Mouse (Mus musculus): Measurements from ENCODE around the gene Rusc2.

DNA sequence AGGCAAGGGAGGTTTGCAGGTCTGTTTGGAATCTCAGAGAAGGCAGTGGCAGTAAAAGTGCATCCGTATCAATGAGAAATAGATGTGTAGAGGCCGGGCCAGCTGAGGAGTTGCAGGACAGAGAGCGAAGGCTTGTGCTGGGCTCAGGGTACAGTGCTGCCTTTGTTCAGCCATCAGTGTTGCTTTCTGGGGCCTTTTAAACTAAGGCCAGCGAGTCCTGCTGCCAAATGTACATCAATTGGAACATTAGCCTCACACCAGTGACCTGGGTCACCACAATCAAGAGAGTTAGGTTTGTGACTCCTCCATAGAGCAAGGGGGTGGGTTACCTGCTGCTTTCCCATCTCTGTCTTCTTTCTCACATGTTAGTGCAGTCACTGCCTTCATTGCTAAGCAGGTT lies 16.2 kb downstream of the Rusc2 start:
- TF ChIP-seq TAL1 (IDR thresholded peaks at IDR 0.05; ENCODE audit: low read length), result no peak
- no peak for TF ChIP-seq E2F4 (IDR thresholded peaks at IDR 0.05; ENCODE audit: borderline replicate concordance, low read depth, low read length)
- no peak for TF ChIP-seq ELF1 (IDR thresholded peaks at IDR 0.05; ENCODE audit: low read depth, low read length)
- no peak for TF ChIP-seq ETS1 (IDR thresholded peaks at IDR 0.05; ENCODE audit: low read depth, low read length)
- TF ChIP-seq MAFK (IDR thresholded peaks at IDR 0.05; ENCODE audit: borderline replicate concordance, low read depth, low read length), result no peak
- no peak for TF ChIP-seq MEF2A (IDR thresholded peaks at IDR 0.05; ENCODE audit: extremely low read depth, insufficient replicate concordance, low read depth, low read length, poor library complexity, severe bottlenecking)

Data from MEL (cell line).